Mouse (Mus musculus) forebrain, embryonic 11.5 days (tissue): ENCODE measurements around the gene Mrpl28. TPM values are rescaled to one million over a fixed set of nuclear protein-coding genes. Genes with fewer than 3 reads are reported as not detected.
"Not testable (repeated sequence)": the region's sequence is repeated elsewhere in the genome, so short reads cannot be mapped to it uniquely, and the experiment has no call there.

ENCODE experiments used
- ATAC-seq: fragments of 200-750 bp; cut with Nextera tagmentation; replicated peaks from 2 replicates; pipeline ENCODE4 v1.8.0; 2017; ENCODE audit warnings: moderate TSS enrichment; ENCODE audit not compliant: low FRiP score
- DNase-seq: peaks from one replicate; pipeline ENCODE4 v3.0.0-alpha.2; 2017; ENCODE audit warnings: low spot score
- H3K27ac ChIP-seq: fragments of 300-500 bp; sonication (generic); 2 replicates; pipeline ENCODE4 v1.5.1; 2014; ENCODE audit warnings: low read depth, low read length
- H3K27me3 ChIP-seq: fragments of 300-500 bp; sonication (generic); 2 replicates; pipeline ENCODE4 v1.6.1; 2014; ENCODE audit warnings: mild to moderate bottlenecking, low read length, mixed read lengths; ENCODE audit not compliant: control insufficient read depth, insufficient read depth
- H3K36me3 ChIP-seq: fragments of 300-500 bp; sonication (generic); 2 replicates; pipeline ENCODE4 v1.6.1; 2014; ENCODE audit warnings: mild to moderate bottlenecking, low read length, moderate library complexity, mixed read lengths; ENCODE audit not compliant: control insufficient read depth, insufficient read depth
- H3K4me1 ChIP-seq: fragments of 300-500 bp; sonication (generic); replicated peaks from 2 replicates; pipeline ENCODE4 v1.6.1; 2014; ENCODE audit warnings: low read length, mixed read lengths; ENCODE audit not compliant: control insufficient read depth, insufficient read depth
- H3K4me2 ChIP-seq: fragments of 300-500 bp; sonication (generic); 2 replicates; pipeline ENCODE4 v1.6.1; 2014; ENCODE audit warnings: low read depth, mild to moderate bottlenecking, low read length, moderate library complexity, mixed read lengths; ENCODE audit not compliant: severe bottlenecking
- H3K4me3 ChIP-seq: fragments of 300-500 bp; sonication (generic); 2 replicates; pipeline ENCODE4 v1.5.1; 2014; ENCODE audit warnings: low read depth, low read length
- H3K9ac ChIP-seq: fragments of 300-500 bp; sonication (generic); 2 replicates; pipeline ENCODE4 v1.6.1; 2014; ENCODE audit warnings: low read length
- H3K9me3 ChIP-seq: fragments of 300-500 bp; sonication (generic); 2 replicates; pipeline ENCODE4 v1.6.1; 2016; ENCODE audit warnings: low read length, mixed read lengths; ENCODE audit not compliant: control insufficient read depth
- WGBS: fragments of 180-500 bp; shearing (Covaris S2); extraction: QIAGEN DNeasy Blood & Tissue Kit; methylation state at CpG from one replicate; pipeline ENCODE4 v1.1.7; 2014; 5-methylcytosine and 5-hydroxymethylcytosine counted together
- polyA plus RNA-seq: library from polyadenylated mRNA; unstranded; fragments of >200 nt; fragmentation: Nextera tagmentation; extraction: Ambion mirVana; gene quantifications from 2 replicates; pipeline ENCODE4 v1.2.1, GENCODE M21; 2014

Mrpl28 gene
- polyA plus RNA-seq, 1 experiment from 2014 or later = 273 TPM

DNA sequence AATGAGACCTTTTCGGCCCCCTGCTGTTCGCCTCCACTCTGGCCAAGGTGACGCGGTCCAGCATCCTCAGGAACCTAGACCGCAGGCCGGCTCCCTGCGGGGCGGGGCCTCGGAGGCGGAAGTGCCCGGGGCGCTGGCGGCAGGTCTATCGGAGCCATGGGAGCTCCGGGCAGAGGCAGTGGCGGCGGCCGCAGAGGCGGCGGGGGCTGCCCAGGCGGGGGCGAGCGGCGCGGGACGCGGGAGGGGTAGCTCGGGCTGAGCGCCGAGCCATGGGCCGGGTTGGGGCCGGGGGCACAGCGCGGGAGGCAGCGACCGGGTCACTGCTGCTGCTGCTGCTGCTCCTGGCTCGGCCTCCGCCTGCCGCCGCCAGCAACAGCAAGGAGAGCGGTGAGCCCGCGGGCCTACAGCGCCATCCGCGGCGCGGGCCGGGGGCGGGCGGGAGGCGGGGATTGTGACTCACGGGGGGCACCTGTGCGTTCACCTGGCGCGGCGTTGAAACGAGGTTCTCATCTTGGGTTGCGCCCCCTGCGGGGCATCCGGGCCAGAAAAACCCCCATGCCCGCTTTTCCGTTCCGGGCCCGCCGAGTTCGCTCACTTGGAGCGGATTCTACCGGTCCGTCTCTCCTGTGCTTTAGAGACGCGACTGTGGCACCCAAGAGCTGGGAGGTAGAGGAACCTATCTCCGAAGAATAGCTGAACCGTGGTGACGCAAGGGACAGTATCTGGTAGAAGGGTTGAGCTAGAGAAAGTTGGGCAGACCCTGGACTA lies 9.9 kb upstream of the Mrpl28 start, which contains the start of gene Tmem8:
Gene Tmem8, plus strand, starts transcription at position 119 of the 768 bp plus-strand sequence.
- Histone ChIP-seq H3K36me3 (no peaks in the 10 kb centered on the region), H3K4me3 (peak within 1 kb of the TSS; percentile 74), H3K27me3 (peaks cover 27% of the 10 kb centered on the region), H3K27ac (no peak within 1 kb of the TSS), H3K9ac (peak within 1 kb of the TSS; percentile 74), H3K4me2 (peak within 1 kb of the TSS; percentile 96), H3K9me3 (no peaks in the 10 kb centered on the region), H3K4me1 (peaks cover 8% of the 10 kb centered on the region)
- under 1% methylated on average over 71 of the region's 75 CpGs for WGBS
- DNase-seq (peak; percentile 86), ATAC-seq (peak; percentile 64)

DNA sequence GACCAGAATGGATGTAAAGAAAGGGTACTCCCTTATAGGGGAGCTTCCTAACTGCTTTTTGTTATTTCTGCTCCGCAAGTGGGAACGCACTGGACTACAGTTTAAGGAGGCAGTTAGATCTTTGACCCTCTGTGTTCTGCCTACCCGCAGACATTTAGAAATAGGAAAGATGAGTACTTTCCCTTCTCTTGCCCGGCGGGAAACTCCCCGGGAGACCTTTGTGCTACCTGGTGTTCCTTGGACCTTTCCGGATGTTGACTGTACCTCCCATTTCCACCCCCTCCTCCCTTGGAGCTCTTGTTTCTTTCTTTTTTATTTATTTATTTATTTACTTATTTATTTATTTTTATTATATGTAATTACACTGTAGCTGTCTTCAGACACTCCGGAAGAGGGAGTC lies 9.2 kb upstream of the Mrpl28 start:
- H3K36me3 ChIP-seq = no peaks in the 10 kb centered on the region
- DNase-seq (peak; percentile 41), ATAC-seq (no peak)
- no peaks in the 10 kb centered on the region for H3K9me3 ChIP-seq
- 9% methylated on average over 8 of the region's 8 CpGs for WGBS
- H3K27me3 ChIP-seq = peaks cover 27% of the 10 kb centered on the region
- H3K4me3 ChIP-seq = peak overlapping the region; percentile 74; the same call in 1 of the 2 replicates
- peaks cover 8% of the 10 kb centered on the region for H3K4me1 ChIP-seq
- no peak overlapping the region for H3K27ac ChIP-seq
- H3K9ac ChIP-seq = no peak overlapping the region; the same call in 1 of the 2 replicates
- H3K4me2 ChIP-seq = peak overlapping the region; percentile 96

GRCm38 (mm10) chr17:26114461-26114860 lies 8.8 kb upstream of the Mrpl28 start:
- H3K4me1 ChIP-seq, H3K27ac ChIP-seq, DNase-seq, H3K36me3 ChIP-seq, H3K4me3 ChIP-seq, H3K4me2 ChIP-seq, H3K9me3 ChIP-seq, H3K9ac ChIP-seq, ATAC-seq: not testable (repeated sequence)
- peaks cover 27% of the 10 kb centered on the region for H3K27me3 ChIP-seq
- 66% methylated on average over 7 of the region's 7 CpGs for WGBS

- ATAC-seq (no peak), DNase-seq (no peak)
- H3K9ac ChIP-seq = no peak overlapping the region
- H3K4me1 ChIP-seq = peaks cover 8% of the 10 kb centered on the region
- WGBS = 91% methylated on average over 7 of the region's 7 CpGs
- H3K4me2 ChIP-seq = no peak overlapping the region
- H3K27me3 ChIP-seq = peaks cover 27% of the 10 kb centered on the region
- H3K4me3 ChIP-seq = no peak overlapping the region
- H3K27ac ChIP-seq = no peak overlapping the region
- no peaks in the 10 kb centered on the region for H3K9me3 ChIP-seq
- no peaks in the 10 kb centered on the region for H3K36me3 ChIP-seq
Measured at GRCm38 (mm10) chr17:26115205-26115898, 7.9 kb upstream of the Mrpl28 start.

GRCm38 (mm10) chr17:26115956-26116487 lies 7.3 kb upstream of the Mrpl28 start:
- H3K27me3 ChIP-seq = peaks cover 27% of the 10 kb centered on the region
- 54% methylated on average over 2 of the region's 3 CpGs for WGBS
- no peak overlapping the region for H3K4me2 ChIP-seq
- no peaks in the 10 kb centered on the region for H3K9me3 ChIP-seq
- H3K36me3 ChIP-seq = no peaks in the 10 kb centered on the region
- no peak for ATAC-seq
- H3K4me3 ChIP-seq = no peak overlapping the region
- no peak for DNase-seq
- no peak overlapping the region for H3K9ac ChIP-seq
- H3K27ac ChIP-seq = no peak overlapping the region
- H3K4me1 ChIP-seq = peaks cover 3% of the 10 kb centered on the region

DNA sequence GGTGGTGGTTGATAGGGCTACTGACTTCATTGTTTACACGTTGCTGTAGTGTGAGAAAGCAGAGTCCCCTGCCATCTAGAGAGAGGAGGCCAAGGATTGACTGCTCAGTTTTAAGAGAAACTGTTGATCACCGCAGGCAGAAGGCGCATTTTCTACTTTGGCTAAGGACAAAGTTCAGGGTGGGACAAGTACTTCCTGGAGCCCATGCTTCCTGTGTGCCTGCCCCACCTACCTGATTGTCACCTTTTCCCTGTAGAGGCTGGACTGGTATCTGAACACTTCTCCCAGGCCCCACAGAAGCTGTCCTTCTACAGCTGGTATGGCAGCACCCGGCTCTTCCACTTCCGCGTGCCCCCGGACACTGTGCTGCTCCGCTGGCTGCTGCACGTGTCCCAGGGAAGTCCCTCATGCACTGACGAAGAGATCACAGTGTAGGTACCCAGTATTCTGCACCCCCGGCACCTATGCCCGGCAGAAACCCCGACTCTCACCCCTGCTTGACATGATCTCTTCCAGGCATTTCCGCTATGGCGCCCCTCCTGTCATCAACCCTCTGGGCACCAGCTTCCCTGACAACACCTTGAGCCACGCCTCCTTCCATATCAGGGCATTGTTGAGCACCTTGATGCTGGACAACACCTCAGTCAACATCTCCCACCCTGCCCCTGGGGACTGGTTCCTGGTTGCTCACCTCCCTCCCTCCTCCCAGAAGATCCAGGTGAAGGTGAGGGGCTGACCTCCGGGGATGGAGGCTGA lies 6.6 kb upstream of the Mrpl28 start:
- no peak for ATAC-seq
- Histone ChIP-seq H3K9ac (no peak overlapping the region), H3K9me3 (no peaks in the 10 kb centered on the region), H3K4me3 (no peak overlapping the region), H3K36me3 (no peaks in the 10 kb centered on the region), H3K27me3 (peaks cover 27% of the 10 kb centered on the region), H3K27ac (no peak overlapping the region), H3K4me2 (no peak overlapping the region), H3K4me1 (no peaks in the 10 kb centered on the region)
- no peak for DNase-seq
- 85% methylated on average over 17 of the region's 17 CpGs for WGBS

- H3K36me3 ChIP-seq = no peaks in the 10 kb centered on the region
- H3K9ac ChIP-seq = no peak overlapping the region
- H3K4me2 ChIP-seq = no peak overlapping the region
- no peak overlapping the region for H3K4me3 ChIP-seq
- ATAC-seq (no peak), DNase-seq (peak; percentile 80)
- peaks cover 8% of the 10 kb centered on the region for H3K27me3 ChIP-seq
- peaks cover 7% of the 10 kb centered on the region for H3K4me1 ChIP-seq
- WGBS = 51% methylated on average over 33 of the region's 33 CpGs
- no peaks in the 10 kb centered on the region for H3K9me3 ChIP-seq
- H3K27ac ChIP-seq = no peak overlapping the region
Measured at GRCm38 (mm10) chr17:26119766-26120710, 3.3 kb upstream of the Mrpl28 start.
